Mouse (Mus musculus): Measurements from ENCODE around the gene Olfr220. TPM values are rescaled to one million over a fixed set of nuclear protein-coding genes. Genes with fewer than 3 reads are reported as not detected.

The Olfr220 gene
- polyA plus RNA-seq (2015; fragmentation: Nextera tagmentation; extraction: Ambion mirVana) = not detected in 2 replicates

- 41% methylated on average over 1 of the region's 1 CpGs for WGBS
- no peak within 1 kb of the TSS for H3K4me3 ChIP-seq
- H3K27ac ChIP-seq = no peak within 1 kb of the TSS
- H3K4me1 ChIP-seq (replicated peaks) = no peaks in the 10 kb centered on the region
- no peak within 1 kb of the TSS for H3K9ac ChIP-seq
- H3K4me2 ChIP-seq = no peak within 1 kb of the TSS
- no peak for ATAC-seq (replicated peaks; ENCODE audit: insufficient number of reproducible peaks, insufficient read depth, low FRiP score, low read depth)
- no peaks in the 10 kb centered on the region for H3K9me3 ChIP-seq (replicated peaks)
- H3K36me3 ChIP-seq = no peaks in the 10 kb centered on the region
- no peaks in the 10 kb centered on the region for H3K27me3 ChIP-seq
Observed at GRCm38 (mm10) chr1:174441782-174442181, at the start of gene Olfr220. Gene Olfr220, plus strand, starts transcription at chr1:174442082.

GRCm38 (mm10) chr1:174422959-174423358 lies 18.9 kb upstream of the Olfr220 start:
- WGBS = 44% methylated on average over 4 of the region's 4 CpGs
- no peak for ATAC-seq (replicated peaks; ENCODE audit: insufficient number of reproducible peaks, insufficient read depth, low FRiP score, low read depth)
- no peaks in the 10 kb centered on the region for H3K4me1 ChIP-seq (replicated peaks)
- H3K9me3 ChIP-seq (replicated peaks) = no peaks in the 10 kb centered on the region
- no peaks in the 10 kb centered on the region for H3K36me3 ChIP-seq
- no peak overlapping the region for H3K4me2 ChIP-seq
- H3K4me3 ChIP-seq = no peak overlapping the region
- H3K9ac ChIP-seq = no peak overlapping the region
- no peak overlapping the region for H3K27ac ChIP-seq
- no peaks in the 10 kb centered on the region for H3K27me3 ChIP-seq

GRCm38 (mm10) chr1:174423764-174424163 lies 18.1 kb upstream of the Olfr220 start, which contains the start of gene Olfr414:
Gene Olfr414, plus strand, starts transcription at chr1:174424064.
- 55% methylated on average over 1 of the region's 1 CpGs for whole genome bisulfite sequencing
- Histone ChIP-seq H3K9me3 (replicated peaks) (no peaks in the 10 kb centered on the region), H3K9ac (no peak within 1 kb of the TSS), H3K36me3 (no peaks in the 10 kb centered on the region), H3K27me3 (no peaks in the 10 kb centered on the region), H3K4me2 (no peak within 1 kb of the TSS), H3K4me1 (replicated peaks) (no peaks in the 10 kb centered on the region), H3K27ac (no peak within 1 kb of the TSS), H3K4me3 (no peak within 1 kb of the TSS)
- no peak for ATAC-seq (replicated peaks; ENCODE audit: insufficient number of reproducible peaks, insufficient read depth, low FRiP score, low read depth)

- Histone ChIP-seq H3K27me3 (no peaks in the 10 kb centered on the region), H3K4me3 (no peak overlapping the region), H3K4me2 (no peak overlapping the region), H3K4me1 (replicated peaks) (no peaks in the 10 kb centered on the region), H3K36me3 (no peaks in the 10 kb centered on the region), H3K27ac (no peak overlapping the region), H3K9ac (no peak overlapping the region), H3K9me3 (replicated peaks) (no peaks in the 10 kb centered on the region)
- ATAC-seq (replicated peaks; ENCODE audit: insufficient number of reproducible peaks, insufficient read depth, low FRiP score, low read depth) = no peak
- 33% methylated on average over 3 of the region's 3 CpGs for WGBS
Observed at GRCm38 (mm10) chr1:174426180-174426986, 15.5 kb upstream of the Olfr220 start.

GRCm38 (mm10) chr1:174427402-174427801 lies 14.5 kb upstream of the Olfr220 start:
- Histone ChIP-seq H3K9ac (no peak overlapping the region), H3K9me3 (replicated peaks) (no peaks in the 10 kb centered on the region), H3K36me3 (no peaks in the 10 kb centered on the region), H3K27me3 (no peaks in the 10 kb centered on the region), H3K4me1 (replicated peaks) (no peaks in the 10 kb centered on the region), H3K27ac (no peak overlapping the region), H3K4me3 (no peak overlapping the region), H3K4me2 (no peak overlapping the region)
- ATAC-seq (replicated peaks; ENCODE audit: insufficient number of reproducible peaks, insufficient read depth, low FRiP score, low read depth) = no peak
- WGBS = 76% methylated on average over 1 of the region's 1 CpGs

- Histone ChIP-seq H3K27me3 (no peaks in the 10 kb centered on the region), H3K9ac (no peak overlapping the region), H3K4me1 (replicated peaks) (no peaks in the 10 kb centered on the region), H3K4me3 (no peak overlapping the region), H3K9me3 (replicated peaks) (no peaks in the 10 kb centered on the region), H3K36me3 (no peaks in the 10 kb centered on the region), H3K4me2 (no peak overlapping the region), H3K27ac (no peak overlapping the region)
- no peak for ATAC-seq (replicated peaks; ENCODE audit: insufficient number of reproducible peaks, insufficient read depth, low FRiP score, low read depth)
- 81% methylated on average over 2 of the region's 2 CpGs for WGBS
Observed at GRCm38 (mm10) chr1:174428407-174428806, 13.5 kb upstream of the Olfr220 start.

GRCm38 (mm10) chr1:174434121-174434520 lies 7.8 kb upstream of the Olfr220 start:
- Histone ChIP-seq H3K9ac (no peak overlapping the region), H3K4me1 (replicated peaks) (no peaks in the 10 kb centered on the region), H3K4me2 (no peak overlapping the region), H3K4me3 (no peak overlapping the region), H3K9me3 (replicated peaks) (no peaks in the 10 kb centered on the region), H3K36me3 (no peaks in the 10 kb centered on the region), H3K27me3 (no peaks in the 10 kb centered on the region), H3K27ac (no peak overlapping the region)
- 34% methylated on average over 1 of the region's 1 CpGs for WGBS
- no peak for ATAC-seq (replicated peaks; ENCODE audit: insufficient number of reproducible peaks, insufficient read depth, low FRiP score, low read depth)

GRCm38 (mm10) chr1:174455100-174455499 lies 13.2 kb downstream of the Olfr220 start:
- H3K4me1 ChIP-seq (replicated peaks) = no peaks in the 10 kb centered on the region
- WGBS = 72% methylated on average over 2 of the region's 2 CpGs

GRCm38 (mm10) chr1:174465385-174465784 lies 23.5 kb downstream of the Olfr220 start:
- Histone ChIP-seq H3K27ac (no peak overlapping the region), H3K9ac (no peak overlapping the region), H3K36me3 (no peaks in the 10 kb centered on the region), H3K4me3 (no peak overlapping the region), H3K9me3 (replicated peaks) (no peaks in the 10 kb centered on the region), H3K4me1 (replicated peaks) (no peaks in the 10 kb centered on the region), H3K4me2 (no peak overlapping the region), H3K27me3 (no peaks in the 10 kb centered on the region)
- 56% methylated on average over 3 of the region's 3 CpGs for WGBS
- ATAC-seq (replicated peaks; ENCODE audit: insufficient number of reproducible peaks, insufficient read depth, low FRiP score, low read depth) = no peak

More at GRCm38 (mm10) chr1:174455100-174455499, 13.2 kb downstream of the Olfr220 start:
- ATAC-seq (replicated peaks; ENCODE audit: insufficient number of reproducible peaks, insufficient read depth, low FRiP score, low read depth) = no peak
- Histone ChIP-seq H3K4me3 (no peak overlapping the region), H3K4me2 (no peak overlapping the region), H3K9me3 (replicated peaks) (no peaks in the 10 kb centered on the region), H3K9ac (no peak overlapping the region), H3K36me3 (no peaks in the 10 kb centered on the region), H3K27me3 (no peaks in the 10 kb centered on the region), H3K27ac (no peak overlapping the region)

GRCm38 (mm10) chr1:174466240-174466639 lies 24.4 kb downstream of the Olfr220 start:
- Histone ChIP-seq H3K4me2 (no peak overlapping the region), H3K36me3 (no peaks in the 10 kb centered on the region), H3K4me1 (replicated peaks) (no peaks in the 10 kb centered on the region), H3K27ac (no peak overlapping the region), H3K4me3 (no peak overlapping the region), H3K9me3 (replicated peaks) (no peaks in the 10 kb centered on the region), H3K9ac (no peak overlapping the region), H3K27me3 (no peaks in the 10 kb centered on the region)
- WGBS = 26% methylated on average over 2 of the region's 2 CpGs
- no peak for ATAC-seq (replicated peaks; ENCODE audit: insufficient number of reproducible peaks, insufficient read depth, low FRiP score, low read depth)

GRCm38 (mm10) chr1:174469736-174470135 lies 27.9 kb downstream of the Olfr220 start:
- no peaks in the 10 kb centered on the region for H3K4me1 ChIP-seq (replicated peaks)
- no peaks in the 10 kb centered on the region for H3K27me3 ChIP-seq
- H3K9ac ChIP-seq = no peak overlapping the region
- H3K9me3 ChIP-seq (replicated peaks) = no peaks in the 10 kb centered on the region
- 11% methylated on average over 6 of the region's 6 CpGs for WGBS
- H3K4me3 ChIP-seq = no peak overlapping the region
- H3K27ac ChIP-seq = no peak overlapping the region
- no peak for ATAC-seq (replicated peaks; ENCODE audit: insufficient number of reproducible peaks, insufficient read depth, low FRiP score, low read depth)
- no peak overlapping the region for H3K4me2 ChIP-seq
- H3K36me3 ChIP-seq = no peaks in the 10 kb centered on the region

GRCm38 (mm10) chr1:174482567-174482966 lies 40.7 kb downstream of the Olfr220 start:
- H3K9ac ChIP-seq = no peak overlapping the region
- WGBS = 93% methylated on average over 6 of the region's 6 CpGs
- H3K9me3 ChIP-seq (replicated peaks) = no peaks in the 10 kb centered on the region
- H3K4me2 ChIP-seq = no peak overlapping the region
- no peaks in the 10 kb centered on the region for H3K27me3 ChIP-seq
- ATAC-seq (replicated peaks; ENCODE audit: insufficient number of reproducible peaks, insufficient read depth, low FRiP score, low read depth) = no peak
- H3K36me3 ChIP-seq = no peaks in the 10 kb centered on the region
- H3K27ac ChIP-seq = no peak overlapping the region
- H3K4me3 ChIP-seq = no peak overlapping the region
- H3K4me1 ChIP-seq (replicated peaks) = no peaks in the 10 kb centered on the region

Measured in heart, embryonic 15.5 days (tissue).